Mouse (Mus musculus) natural killer cell, adult 2 months (primary cell): ENCODE measurements at regions not wholly inside any gene's neighbourhood (a gene's known extent, or its start where the extent isn't known, plus 50 kb on each side); places are given as distances from the start of the nearest gene placed in this dataset.
A peak's percentile ranks its signal among the peaks of the same experiment; 100 is the strongest.

ENCODE experiments used
- DNase-seq, 2 experiments: peaks; one replicate each; pipeline ENCODE4 v3.0.0; 2022; ENCODE audit warnings: low spot score in 2 of 2

DNA sequence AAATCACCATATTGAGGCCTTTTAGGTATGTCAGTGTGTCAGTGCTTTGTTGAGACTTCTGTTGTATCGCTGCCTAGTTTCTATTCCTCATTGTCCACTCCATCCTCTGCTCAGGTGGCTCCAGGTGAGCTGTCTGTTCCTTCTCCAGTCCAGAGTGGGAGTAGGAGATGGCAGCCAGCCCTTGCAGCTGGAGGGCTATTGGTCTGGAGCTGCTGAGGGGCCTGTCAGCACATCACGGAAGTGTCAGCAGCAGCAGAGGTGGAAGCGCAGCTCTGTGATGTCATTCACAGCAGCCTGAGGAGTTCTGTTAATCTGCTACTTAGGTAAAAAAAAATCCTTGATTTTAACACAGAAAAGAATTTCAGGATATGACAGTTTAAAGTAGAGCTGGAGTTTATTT lies 126.0 kb upstream of the Adra1b start:
- DNase-seq: no peak

DNA sequence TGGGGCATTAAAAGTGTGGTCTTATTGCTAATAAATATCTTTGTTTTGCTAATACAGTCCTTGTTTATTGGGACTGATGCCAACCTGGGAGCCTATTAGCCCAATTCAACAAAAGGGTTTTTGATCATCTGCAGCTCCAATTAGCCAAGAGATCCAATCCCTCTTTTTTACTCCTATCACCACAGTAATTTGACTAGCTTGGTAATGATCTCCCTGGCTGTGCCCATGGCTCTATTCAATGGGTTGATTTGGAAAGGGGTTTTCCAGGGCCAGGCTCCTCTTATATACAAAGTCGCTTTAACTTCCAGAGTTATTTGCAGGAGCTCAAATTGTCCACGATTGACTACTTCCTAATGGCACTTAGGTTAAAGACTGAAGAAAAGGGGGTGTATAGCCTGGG lies 145.1 kb upstream of the Adra1b start:
- DNase-seq: no peak

DNA sequence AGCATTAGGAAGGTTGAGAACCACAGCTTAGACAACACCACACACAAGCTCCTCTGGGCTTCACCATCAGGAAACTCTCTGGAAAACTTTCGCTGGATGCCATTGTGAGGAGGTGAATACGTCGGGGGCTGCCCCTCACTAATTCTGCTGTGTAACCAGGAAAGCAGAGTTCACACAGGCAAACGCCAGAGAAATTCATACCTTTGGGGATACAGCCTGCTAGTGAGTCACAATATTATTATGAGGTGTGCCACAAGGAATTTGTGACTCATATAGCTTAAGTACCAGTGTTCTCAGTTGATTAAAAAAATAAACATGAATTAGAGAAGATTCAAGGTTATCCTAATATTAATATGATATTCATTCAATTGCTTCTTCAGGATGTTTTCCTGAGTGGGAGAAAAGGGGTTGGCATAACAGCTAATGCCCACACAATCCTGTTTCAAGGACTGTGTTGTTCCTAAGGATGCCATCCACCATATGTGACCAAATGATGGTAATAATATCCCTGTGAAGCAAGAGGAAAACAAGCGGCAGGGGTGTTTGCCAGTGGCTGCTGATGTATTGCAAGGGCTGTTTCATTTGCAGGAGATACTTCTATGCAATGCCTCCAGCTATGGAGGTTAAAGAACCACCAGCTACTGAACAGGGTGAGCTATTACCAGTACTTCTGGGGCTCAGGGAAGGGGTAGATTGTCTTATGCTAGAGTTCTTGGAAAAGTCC lies 148.4 kb upstream of the Adra1b start:
- no peak for DNase-seq

DNA sequence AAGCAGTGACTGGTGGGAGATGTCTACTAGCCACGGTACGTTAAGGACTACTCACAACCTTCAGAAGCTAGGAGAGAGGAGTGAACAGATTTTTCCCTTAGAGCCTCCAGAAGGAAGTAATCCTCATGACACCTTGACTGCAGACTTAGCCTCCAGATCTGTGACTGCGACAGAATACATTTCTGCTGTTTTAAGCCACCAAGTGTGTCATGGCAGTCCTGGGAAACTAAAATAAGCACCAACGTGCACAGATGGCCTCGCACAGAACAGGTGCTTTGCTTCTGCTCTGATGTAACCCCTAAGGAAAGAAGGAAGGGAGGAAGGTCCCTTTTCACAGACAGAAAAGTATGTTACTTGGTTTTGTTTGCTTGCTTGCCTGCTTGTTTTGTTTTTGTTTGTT lies 151.5 kb upstream of the Adra1b start:
- no peak for DNase-seq

DNA sequence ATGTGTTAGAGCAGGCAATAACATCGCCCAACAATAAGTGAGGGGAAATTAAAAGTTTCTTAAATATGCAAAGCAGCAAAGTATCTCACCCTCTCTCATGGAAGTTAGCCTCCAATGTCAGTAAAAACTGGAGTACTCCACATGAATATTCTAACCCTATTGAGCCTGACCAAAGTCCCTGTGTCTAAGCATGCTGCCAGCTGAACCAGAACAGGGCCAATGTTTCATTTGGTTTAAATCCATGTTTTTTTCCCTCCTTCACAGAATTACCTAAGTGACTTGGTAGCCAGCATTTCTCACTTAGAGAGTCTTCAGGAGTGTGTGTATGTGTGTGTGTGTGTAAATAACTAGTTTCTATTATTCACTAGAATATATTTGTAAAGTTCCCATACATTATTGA lies 161.4 kb upstream of the Adra1b start:
- DNase-seq: no peak

- no peak for DNase-seq
These were observed 165.2 kb upstream of the Adra1b start for GRCm38 (mm10) chr11:44066176-44066575.

GRCm38 (mm10) chr11:44083716-44084115 lies 182.7 kb upstream of the Adra1b start:
- no peak for DNase-seq

- peak in 1 of 2 experiments; percentile 1 for DNase-seq
These were observed 185.9 kb upstream of the Adra1b start for GRCm38 (mm10) chr11:44086951-44087350.

DNA sequence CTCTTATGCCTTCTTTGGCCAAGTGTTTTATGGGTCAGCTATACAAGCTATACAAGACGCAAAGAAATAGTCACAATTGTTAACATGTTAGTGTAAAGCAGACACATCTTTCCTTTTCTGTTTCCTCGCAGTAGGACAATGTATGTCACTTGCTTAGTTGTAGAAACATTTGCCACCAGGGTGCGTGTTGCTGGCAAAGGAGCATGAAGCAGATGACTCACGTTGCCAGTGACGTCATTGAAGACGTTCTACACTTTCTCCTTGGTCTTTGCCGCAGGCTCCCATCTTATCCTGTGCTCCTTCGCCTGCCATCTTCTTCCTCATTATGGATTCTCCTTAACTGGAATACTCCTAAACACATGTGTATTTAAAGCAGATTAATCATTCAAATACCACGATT lies 188.5 kb upstream of the Adra1b start:
- DNase-seq: no peak

GRCm38 (mm10) chr11:44095280-44095679 lies 194.3 kb upstream of the Adra1b start:
- no peak for DNase-seq

DNA sequence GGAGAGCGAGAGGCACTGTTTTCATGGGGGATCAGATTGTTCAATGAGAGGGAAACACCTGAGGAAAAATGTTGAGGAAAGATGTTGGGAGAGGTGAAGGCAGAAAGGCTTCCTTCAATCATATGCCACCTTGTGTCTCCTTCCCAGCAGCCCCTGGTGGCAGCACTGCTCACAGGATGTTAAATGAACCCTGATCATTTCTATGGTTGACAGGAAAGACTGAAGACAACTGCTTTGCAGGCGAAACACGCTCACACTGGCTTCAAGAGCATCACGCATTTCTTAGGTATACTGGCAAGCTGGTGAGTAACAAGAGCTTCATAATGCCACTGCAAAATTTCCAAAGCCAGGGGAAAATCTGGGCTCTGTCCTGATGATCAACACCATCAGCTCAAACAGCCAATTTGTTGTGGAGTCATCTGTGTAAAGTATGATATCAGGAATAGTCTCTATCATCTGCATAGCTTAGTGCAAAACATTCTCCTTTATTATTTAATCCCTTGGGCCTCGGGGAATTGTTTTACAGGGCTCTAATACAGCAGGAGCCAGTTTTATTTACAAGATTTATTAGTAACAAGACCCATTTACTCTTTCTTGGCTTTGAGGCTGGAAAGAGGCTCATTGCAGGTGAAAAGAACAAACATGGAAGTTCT lies 202.3 kb upstream of the Adra1b start:
- DNase-seq: no peak

GRCm38 (mm10) chr11:44103841-44104191 lies 202.8 kb upstream of the Adra1b start:
- DNase-seq: no peak

GRCm38 (mm10) chr11:44106231-44106630 lies 205.2 kb upstream of the Adra1b start:
- DNase-seq: no peak

GRCm38 (mm10) chr11:44111525-44111924 lies 210.5 kb upstream of the Adra1b start:
- DNase-seq: no peak

DNA sequence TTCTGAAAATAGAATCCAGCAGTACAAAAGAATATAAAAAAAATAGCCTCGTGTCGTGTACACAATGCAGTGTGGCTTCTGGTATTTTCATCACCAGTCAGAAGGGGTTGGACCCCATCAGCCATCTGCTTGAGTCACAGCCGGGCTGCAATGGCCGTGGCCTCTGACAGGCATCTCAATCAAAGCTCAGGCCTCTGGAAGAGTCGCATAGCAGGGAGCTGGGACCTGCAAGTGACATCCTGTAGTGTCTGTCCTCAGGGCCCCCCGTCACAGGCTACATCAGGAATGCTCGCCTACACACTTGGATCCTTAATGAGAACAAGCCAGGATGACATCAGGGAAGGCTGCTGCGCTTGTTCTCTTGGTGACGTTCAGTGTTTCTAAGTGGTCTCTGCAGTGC lies 226.1 kb upstream of the Adra1b start:
- DNase-seq: no peak

- DNase-seq: no peak
These were observed 227.5 kb upstream of the Adra1b start for GRCm38 (mm10) chr11:44128481-44128880.

GRCm38 (mm10) chr11:44133244-44133643 lies 232.2 kb upstream of the Adra1b start:
- no peak for DNase-seq

- no peak for DNase-seq
These were observed 235.0 kb upstream of the Adra1b start for GRCm38 (mm10) chr11:44136024-44136423.

DNA sequence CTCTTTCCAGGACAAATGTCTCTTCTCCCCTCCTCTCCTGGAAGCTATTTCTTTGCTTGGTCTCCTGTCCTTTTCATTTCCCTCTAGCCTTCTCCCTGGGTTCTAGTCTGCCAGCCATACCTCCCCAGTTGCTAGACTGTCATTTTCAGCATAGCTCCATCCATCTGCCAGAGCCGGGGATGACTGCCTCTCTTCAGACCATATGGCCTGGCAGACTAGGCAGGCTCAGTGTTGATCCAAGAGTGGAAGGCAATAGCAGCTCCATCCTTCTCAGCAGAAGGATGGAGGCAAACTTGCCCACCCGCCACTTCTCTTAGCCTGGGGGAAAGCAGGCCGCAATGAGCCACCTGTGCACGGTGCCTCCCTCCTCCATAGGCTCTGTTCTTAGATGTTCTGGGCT lies 242.0 kb upstream of the Adra1b start:
- no peak for DNase-seq

DNA sequence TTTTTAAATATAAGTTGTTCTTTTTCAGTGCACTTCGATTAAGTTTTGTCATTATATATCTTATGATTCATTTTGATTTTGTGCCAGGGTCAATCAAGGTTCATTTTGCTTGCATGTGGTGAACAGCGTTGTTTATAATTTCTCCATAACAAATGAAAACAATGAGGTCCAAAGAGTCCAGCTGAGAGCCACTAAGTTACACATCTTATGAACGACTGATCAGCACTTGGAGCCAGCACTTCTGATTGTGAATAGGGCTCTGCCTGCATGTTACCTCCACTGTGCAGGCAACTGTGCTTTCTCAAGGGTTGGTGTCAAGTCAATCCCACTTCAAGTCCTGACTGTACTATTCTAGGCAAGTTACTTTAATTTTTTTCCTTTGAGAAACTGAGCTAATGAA lies 243.5 kb upstream of the Adra1b start:
- no peak for DNase-seq

GRCm38 (mm10) chr11:44146419-44146818 lies 245.4 kb upstream of the Adra1b start:
- DNase-seq: no peak

DNA sequence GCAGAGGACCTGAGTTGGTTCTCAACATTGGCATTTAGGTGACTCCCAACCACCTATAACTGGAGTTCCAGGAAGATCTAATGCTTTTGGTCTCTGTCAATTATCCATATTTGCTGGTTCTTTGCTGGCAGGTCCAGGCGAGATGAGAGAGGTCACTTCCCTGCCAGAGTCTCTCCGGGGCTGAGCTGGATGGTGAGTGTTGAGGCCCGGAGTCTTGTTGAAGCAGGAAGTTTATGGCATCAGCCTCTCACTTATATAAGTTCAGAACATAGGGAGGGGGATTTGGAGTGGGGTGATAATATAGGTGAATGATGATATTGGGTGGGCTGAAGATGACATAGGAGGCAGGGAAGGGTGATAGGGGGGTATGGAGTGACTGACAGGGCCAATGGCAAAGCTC lies 246.3 kb upstream of the Il12b start:
- DNase-seq: no peak

- no peak for DNase-seq
These were observed 244.3 kb upstream of the Il12b start for GRCm38 (mm10) chr11:44155591-44155990.

- DNase-seq: no peak
These were observed 243.8 kb upstream of the Il12b start for GRCm38 (mm10) chr11:44156081-44156480.
